Mouse (Mus musculus): ENCODE results near the gene Cpxm1.

DNA sequence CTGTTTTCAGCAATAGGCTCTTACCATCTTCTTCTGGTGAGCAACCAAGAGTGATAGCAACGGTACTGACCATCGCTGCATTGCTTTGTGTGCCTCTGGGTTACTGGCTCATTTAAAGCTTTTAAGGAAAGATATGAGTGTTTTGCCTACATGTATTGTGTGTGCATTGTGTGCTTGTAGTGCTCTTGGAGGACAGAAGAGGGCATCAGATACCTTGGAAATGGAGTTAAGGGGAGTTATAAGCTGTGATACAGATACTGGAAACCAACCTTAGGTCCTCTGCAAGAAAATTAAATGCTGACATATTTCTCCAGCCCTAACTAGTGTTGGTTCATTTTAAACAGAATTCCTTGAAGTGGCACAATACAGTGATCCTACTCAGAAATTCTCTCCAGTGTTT lies 8.6 kb downstream of the Cpxm1 start:
- TF ChIP-seq CTCF (IDR thresholded peaks at IDR 0.05; ENCODE audit: low read depth) (peak; percentile 37; the same call in 1 of the 2 replicates), EP300 (IDR thresholded peaks at IDR 0.05; ENCODE audit: low read depth) (no peak)
